9 mouse cellular contexts compared by ENCODE assay signal in the genomic region with DNA sequence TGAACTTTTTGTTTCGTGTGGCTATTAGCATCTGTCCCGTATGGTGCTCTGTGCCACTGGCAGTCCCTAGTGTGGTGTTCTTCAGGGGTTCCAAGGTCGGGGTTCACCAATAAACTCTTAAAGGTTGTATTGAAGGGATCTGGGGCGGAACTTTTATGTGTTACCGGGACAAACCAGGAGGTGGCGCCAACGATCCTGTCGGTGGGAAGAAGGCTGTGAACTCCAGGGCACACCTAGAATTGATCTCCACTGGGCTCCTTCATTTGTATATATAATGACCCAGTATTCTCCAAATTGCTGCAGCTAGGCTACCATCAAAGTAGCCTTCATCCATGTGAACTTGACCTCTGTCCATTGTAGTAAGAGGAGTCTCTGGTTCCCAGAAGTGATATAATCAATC. TPM values are rescaled to one million over a fixed set of nuclear protein-coding genes. Genes with fewer than 3 reads are reported as not detected.
DNase-seq lines count a peak whose midpoint lies in the region; ATAC-seq and TF ChIP-seq lines count a peak whose summit lies in the region.
"Had no signal": no experiment of that assay in that cellular context is flagged by ENCODE, and none has a peak within 500 bp of the region (broad histone marks: within the 10 kb centered on the region; RNA-seq: fewer than 3 reads in every experiment).

No protein-coding gene starts in this region.

- H3K9me3 ChIP-seq in G1E (replicated peaks): no peaks in the 10 kb centered on the region
- H3K9me3 ChIP-seq in midbrain, postnatal 0 days (ENCODE audit: low read length): no peaks in the 10 kb centered on the region
- H3K9me3 ChIP-seq: midbrain, embryonic 12.5 days had no signal

- no peaks in the 10 kb centered on the region for H3K36me3 ChIP-seq in G1E (replicated peaks)
- H3K36me3 ChIP-seq in midbrain, postnatal 0 days (ENCODE audit: insufficient read depth, low read length): no peaks in the 10 kb centered on the region
- H3K36me3 ChIP-seq: midbrain, embryonic 12.5 days had no signal

- 19% methylated on average over 8 of the region's 8 CpGs for WGBS in midbrain, postnatal 0 days

- ATAC-seq in G1E (ENCODE audit: extremely low read depth, insufficient number of reproducible peaks, low FRiP score, poor library complexity, severe bottlenecking): no peak
- ATAC-seq in midbrain, postnatal 0 days (ENCODE audit: low FRiP score): no peak

- peak in 1 of 2 experiments; percentile 70 for DNase-seq in layer of hippocampus, adult 2 months (ENCODE audit: low spot score in 2 of 2)
- DNase-seq in layer of hippocampus, adult 9-10 months (ENCODE audit: low spot score): no peak
- peak; percentile 16 for DNase-seq in G1E (ENCODE audit: low spot score)
- peak; percentile 61 for DNase-seq in c-Kit-positive CD71-negative TER-119-negative erythroid progenitor cells, embryonic 14.5 days (ENCODE audit: low read depth)
- DNase-seq in forelimb bud, embryonic 11.5 days (ENCODE audit: low read depth, low spot score): peak; percentile 74
- DNase-seq in kidney, postnatal 10 days: peak; percentile 76
- DNase-seq in midbrain, postnatal 0 days (ENCODE audit: low spot score): peak; percentile 69
- peak; percentile 71 for DNase-seq in thymus, postnatal 0 days (ENCODE audit: low spot score)

- no peak overlapping the region for H3K27ac ChIP-seq in layer of hippocampus, adult 2 months
- H3K27ac ChIP-seq in midbrain, postnatal 0 days (ENCODE audit: low read depth, low read length): no peak overlapping the region
- H3K27ac ChIP-seq: midbrain, embryonic 12.5 days had no signal

- peaks cover 3% of the 10 kb centered on the region; the same call in 1 of the 2 replicates for H3K4me1 ChIP-seq in G1E (ENCODE audit: insufficient read depth, low read depth, low read length)
- H3K4me1 ChIP-seq in midbrain, postnatal 0 days (ENCODE audit: insufficient read depth, low read length): no peaks in the 10 kb centered on the region

- H3K4me2 ChIP-seq in midbrain, postnatal 0 days (ENCODE audit: low read depth, low read length, poor library complexity, severe bottlenecking): no peak overlapping the region
- H3K4me2 ChIP-seq: midbrain, embryonic 12.5 days had no signal

- TF ChIP-seq CTCF in layer of hippocampus, adult 2 months (conservative IDR thresholded peaks at IDR 0.05): peak; percentile 80
- 0 out of 2 replicates have a peak, but pooled peaks have one; percentile 19 for TF ChIP-seq CTCF in G1E (IDR thresholded peaks at IDR 0.05; ENCODE audit: low read depth, low read length)
- peak; percentile 76 for TF ChIP-seq CTCF in midbrain, postnatal 0 days (IDR thresholded peaks at IDR 0.05)

- peaks cover 10% of the 10 kb centered on the region; the same call in 1 of the 2 replicates for H3K27me3 ChIP-seq in G1E (ENCODE audit: insufficient read depth, low read length)
- no peaks in the 10 kb centered on the region for H3K27me3 ChIP-seq in midbrain, postnatal 0 days (ENCODE audit: insufficient read depth, low read length)

- no peak overlapping the region for H3K9ac ChIP-seq in midbrain, postnatal 0 days (replicated peaks; ENCODE audit: low read length, poor library complexity, severe bottlenecking)
- H3K9ac ChIP-seq: midbrain, embryonic 12.5 days had no signal

- no peak overlapping the region for H3K4me3 ChIP-seq in layer of hippocampus, adult 2 months
- no peak overlapping the region for H3K4me3 ChIP-seq in G1E (ENCODE audit: low read depth, low read length)
- H3K4me3 ChIP-seq in midbrain, postnatal 0 days (ENCODE audit: low read depth, low read length): no peak overlapping the region
- H3K4me3 ChIP-seq: midbrain, embryonic 12.5 days had no signal

RNA-seq across cellular contexts. Expression of a gene that starts 10.6 kb away (rescaled TPM):
- 1 to 10 TPM; 4.0 to 4.7 TPM for total RNA-seq in layer of hippocampus, adult 2 months (2021)
- total RNA-seq in G1E (2014; fragmentation: Nextera tagmentation): not detected in 2 replicates
- total RNA-seq in G1E (2017): 0.05 and 0.12 TPM in 2 replicates
- polyA plus RNA-seq in G1E (2012): not detected in 2 replicates
- 5.4 and 5.8 TPM in 2 replicates for total RNA-seq in midbrain, postnatal 0 days (2014; rRNA removed)
- polyA plus RNA-seq in midbrain, postnatal 0 days (2015; fragmentation: Nextera tagmentation; extraction: Ambion mirVana): 3.2 and 3.4 TPM in 2 replicates
- polyA plus RNA-seq in thymus, postnatal 0 days (2015; fragmentation: Nextera tagmentation; extraction: Ambion mirVana): 0.04 TPM in 2 replicates

RNA-seq across cellular contexts. Expression of a gene that starts 42.5 kb away (rescaled TPM):
- 10 to 100 TPM; 96.5 to 98.5 TPM for total RNA-seq in layer of hippocampus, adult 2 months (2021)
- total RNA-seq in G1E (2014; fragmentation: Nextera tagmentation) (19.0 and 29.6 TPM in 2 replicates), G1E (2017) (36.8 and 42.0 TPM in 2 replicates)
- polyA plus RNA-seq in G1E (2012): 14.8 and 15.0 TPM in 2 replicates
- total RNA-seq in midbrain, postnatal 0 days (2014; rRNA removed): 88.8 and 111 TPM in 2 replicates
- 172 and 184 TPM in 2 replicates for polyA plus RNA-seq in midbrain, postnatal 0 days (2015; fragmentation: Nextera tagmentation; extraction: Ambion mirVana)
- 127 and 139 TPM in 2 replicates for polyA plus RNA-seq in thymus, postnatal 0 days (2015; fragmentation: Nextera tagmentation; extraction: Ambion mirVana)

Comparison
In these comparisons a context has a peak if more than half of its experiments do, and no peak if none do; other contexts are left out.
1. CTCF ChIP-seq: peak in every context shown above with its lines; median percentile 80 in layer of hippocampus, adult 2 months; 76 in midbrain, postnatal 0 days; 19 in G1E.